Mouse (Mus musculus): ENCODE results near the gene Gm28230.

Gene Gm28230

DNA sequence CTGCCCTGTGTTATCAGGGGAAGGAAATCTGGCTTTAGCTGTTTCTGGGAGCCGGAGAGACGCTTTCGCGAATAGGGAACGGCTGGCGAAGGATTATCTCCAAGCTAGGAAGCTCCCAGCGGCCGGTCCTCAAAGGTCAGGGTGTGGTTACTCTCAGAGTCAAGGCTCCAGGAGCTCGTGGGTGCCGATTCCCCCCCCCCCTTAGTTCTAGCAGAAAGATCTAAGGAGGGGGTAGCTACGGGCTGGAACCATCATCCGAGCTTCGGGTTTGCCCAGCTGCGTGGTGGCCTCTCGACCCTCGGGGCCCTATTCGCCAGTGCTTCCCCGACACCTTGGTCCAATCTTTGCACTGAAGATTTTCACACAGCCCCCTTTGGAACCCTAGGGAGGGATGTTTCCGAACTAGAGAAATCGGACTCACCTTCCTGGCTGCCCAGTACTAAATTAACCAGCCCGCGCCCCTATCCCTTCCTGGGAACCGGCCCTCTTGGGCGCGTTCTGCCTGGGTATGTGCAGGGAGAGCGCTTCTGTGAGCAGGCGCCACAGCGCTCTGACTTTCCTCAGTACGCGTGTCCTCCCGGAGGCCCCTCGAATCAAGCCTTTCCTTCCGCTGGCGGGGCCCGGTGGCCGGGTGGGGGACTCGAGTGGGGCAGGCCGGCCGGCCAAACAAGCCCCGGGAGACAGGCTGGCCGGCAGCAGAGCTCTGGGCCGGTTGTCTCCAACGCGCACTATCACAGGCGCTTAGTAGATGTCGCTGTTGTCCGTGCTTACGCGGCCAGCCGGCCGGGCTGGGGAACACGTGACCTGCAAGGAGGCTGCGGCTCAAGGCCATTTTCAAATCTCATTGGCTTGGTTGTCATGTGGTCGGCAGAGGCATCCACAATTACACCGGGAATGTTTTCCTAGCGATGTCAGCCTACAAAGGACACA lies 35.2 kb upstream of the Gm28230 start, which contains the start of gene Hoxd10:
Gene Hoxd10 (plus strand): TSS at position 903 of the 930 bp plus-strand sequence.
- no peak for DNase-seq (ENCODE audit: extremely low read depth, low read depth, low spot score)

GRCm38 (mm10) chr2:74691995-74692807 lies 34.3 kb upstream of the Gm28230 start:
- no peak for DNase-seq (ENCODE audit: extremely low read depth, low read depth, low spot score)

DNA sequence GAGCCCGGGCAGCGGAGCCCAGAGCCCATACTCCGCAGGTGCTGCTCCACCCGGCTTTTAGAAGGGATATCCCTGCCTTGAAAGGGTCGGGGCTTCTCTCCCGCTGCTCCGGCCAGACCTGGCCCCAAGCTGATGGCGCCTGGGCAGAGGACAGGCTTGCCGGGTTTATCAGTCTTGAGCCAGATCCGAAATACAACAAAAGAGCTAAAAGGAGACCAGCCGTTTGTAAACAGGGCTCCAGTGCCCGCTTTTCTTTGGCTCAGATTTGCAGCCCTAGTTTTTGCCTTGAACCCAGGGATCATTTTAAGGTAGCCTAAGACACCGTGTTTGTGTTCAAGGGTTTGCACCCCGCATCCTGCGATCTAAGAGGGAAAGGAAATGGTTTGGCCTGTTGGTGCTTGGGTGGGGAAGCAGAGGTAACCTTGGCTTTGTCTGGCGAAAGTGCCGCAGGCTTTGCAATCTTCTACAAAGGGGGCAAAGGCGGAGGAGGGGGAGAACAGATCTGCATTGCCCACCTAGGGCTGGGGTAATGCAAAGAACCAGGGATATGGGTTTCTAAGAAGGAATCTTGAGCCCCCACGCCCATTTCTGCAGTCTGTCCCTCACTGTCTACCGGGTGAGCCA lies 33.6 kb upstream of the Gm28230 start:
- DNase-seq (ENCODE audit: extremely low read depth, low read depth, low spot score) = no peak

DNA sequence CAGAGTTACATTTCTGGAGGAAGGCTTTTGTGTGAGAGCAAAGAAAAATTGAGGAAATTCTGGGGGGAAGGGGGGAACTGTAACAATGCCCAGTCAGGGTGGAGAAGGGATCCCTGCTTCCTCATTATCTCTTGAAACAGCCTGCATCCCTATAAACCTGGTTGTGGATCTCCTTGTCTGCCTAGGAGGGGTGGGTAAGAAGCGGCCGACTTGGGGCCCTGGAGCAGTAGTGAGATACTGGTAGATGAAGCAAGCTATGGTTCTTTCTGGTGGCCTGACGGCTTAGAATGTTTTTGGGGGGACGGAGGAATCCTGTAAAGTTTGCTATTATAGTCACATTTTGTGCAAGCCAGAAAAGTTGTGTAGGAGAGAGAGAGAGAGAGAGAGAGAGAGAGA lies 33.1 kb upstream of the Gm28230 start:
- DNase-seq (ENCODE audit: extremely low read depth, low read depth, low spot score) = no peak

- DNase-seq (ENCODE audit: extremely low read depth, low read depth, low spot score) = no peak
Observed at GRCm38 (mm10) chr2:74694066-74694465, 32.5 kb upstream of the Gm28230 start.

DNA sequence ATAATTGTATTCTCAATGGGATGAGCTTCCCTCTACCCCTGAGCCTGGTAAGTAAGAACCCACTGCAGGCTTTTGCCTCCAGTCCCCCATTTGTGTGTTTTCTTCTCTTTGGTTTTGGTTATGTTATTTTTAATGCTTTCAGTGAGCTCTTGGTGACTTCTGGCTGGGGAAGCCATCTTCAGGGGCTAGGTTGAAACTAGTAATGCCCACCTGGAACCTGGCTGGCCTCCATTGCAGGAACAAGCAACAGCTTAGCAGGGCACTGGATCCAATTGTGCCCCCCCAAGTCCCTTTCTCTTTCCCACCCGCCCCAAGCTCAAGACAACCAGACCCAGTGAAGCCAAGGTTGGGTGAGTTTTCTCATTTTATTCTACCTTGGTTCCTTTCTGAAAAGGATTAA lies 31.1 kb upstream of the Gm28230 start:
- DNase-seq (ENCODE audit: extremely low read depth, low read depth, low spot score) = no peak

- DNase-seq (ENCODE audit: extremely low read depth, low read depth, low spot score) = no peak
Observed at GRCm38 (mm10) chr2:74695813-74696430, 30.6 kb upstream of the Gm28230 start.

DNA sequence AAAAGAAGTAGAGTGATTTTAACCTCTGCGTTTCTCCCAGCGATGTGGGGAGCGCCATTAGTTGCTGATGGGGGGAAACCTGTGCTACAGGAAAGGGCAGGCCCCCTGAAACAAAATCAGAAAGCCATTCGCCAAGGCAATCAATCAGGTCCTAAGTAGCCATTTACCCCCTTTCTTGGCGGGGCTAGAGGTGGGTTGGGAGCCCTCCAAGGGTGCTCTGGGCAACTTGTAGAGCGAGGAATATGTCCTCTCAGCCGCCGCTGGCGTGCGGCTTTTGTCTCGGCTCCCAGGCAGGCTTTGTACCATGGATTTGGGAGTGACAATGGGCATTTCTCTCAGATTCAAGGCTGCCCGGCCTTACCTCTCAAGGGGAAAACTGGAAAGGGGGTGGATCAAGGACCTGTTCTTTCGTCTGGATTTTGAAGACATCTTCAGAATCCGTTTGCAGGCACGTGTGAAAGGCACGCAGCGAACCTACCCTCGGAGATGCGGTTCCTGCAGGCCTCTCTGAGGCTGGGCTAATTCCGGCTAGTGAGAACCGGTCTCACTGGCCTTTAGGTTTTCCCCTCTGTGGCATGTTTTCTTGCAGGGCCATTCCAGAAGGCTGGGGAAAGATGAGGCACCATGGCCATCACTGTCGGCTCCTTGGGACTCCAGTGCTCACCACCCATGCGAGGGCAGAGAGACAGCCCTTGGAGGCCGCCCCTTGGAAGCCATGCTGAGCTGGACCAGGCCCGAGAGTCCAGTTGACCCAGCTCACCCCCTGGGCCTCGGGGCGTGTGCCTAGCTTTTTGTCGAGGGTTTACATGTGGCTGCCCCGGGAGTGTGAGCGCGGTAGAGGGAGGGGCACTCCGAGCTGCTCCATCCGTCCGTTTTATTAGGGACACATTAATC lies 29.8 kb upstream of the Gm28230 start:
- DNase-seq (ENCODE audit: extremely low read depth, low read depth, low spot score) = no peak

DNA sequence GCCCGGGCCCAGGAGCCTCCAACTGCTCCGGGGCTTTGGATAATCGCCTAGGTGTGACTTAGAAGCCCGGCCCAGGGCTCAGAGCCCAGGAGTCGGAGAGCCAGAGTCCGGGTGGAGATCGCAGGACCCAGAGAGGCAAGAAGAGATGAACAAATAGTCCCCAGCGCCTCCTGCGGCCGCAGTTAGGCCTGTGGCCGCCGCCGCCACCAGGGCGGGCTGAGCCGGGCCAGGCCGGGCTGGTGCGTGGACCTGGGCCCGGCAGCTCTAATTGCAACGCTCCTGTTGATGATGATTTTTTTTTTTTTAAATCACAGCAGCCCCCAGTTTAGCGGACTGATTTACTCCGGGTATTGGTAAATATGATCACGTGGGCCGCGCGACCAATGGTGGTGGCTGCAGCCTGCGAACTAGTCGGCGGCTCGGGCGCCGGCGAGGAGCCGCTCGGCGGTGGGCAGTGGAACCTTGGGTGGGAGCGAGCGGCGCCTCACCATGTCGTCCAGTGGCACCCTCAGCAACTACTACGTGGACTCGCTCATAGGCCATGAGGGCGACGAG lies 28.9 kb upstream of the Gm28230 start, which contains the start of gene Hoxd9:
Gene Hoxd9 (plus strand): TSS at position 161 of the 555 bp plus-strand sequence.
- DNase-seq (ENCODE audit: extremely low read depth, low read depth, low spot score) = no peak

GRCm38 (mm10) chr2:74698201-74699052 lies 28.1 kb upstream of the Gm28230 start:
- DNase-seq (ENCODE audit: extremely low read depth, low read depth, low spot score) = no peak

DNA sequence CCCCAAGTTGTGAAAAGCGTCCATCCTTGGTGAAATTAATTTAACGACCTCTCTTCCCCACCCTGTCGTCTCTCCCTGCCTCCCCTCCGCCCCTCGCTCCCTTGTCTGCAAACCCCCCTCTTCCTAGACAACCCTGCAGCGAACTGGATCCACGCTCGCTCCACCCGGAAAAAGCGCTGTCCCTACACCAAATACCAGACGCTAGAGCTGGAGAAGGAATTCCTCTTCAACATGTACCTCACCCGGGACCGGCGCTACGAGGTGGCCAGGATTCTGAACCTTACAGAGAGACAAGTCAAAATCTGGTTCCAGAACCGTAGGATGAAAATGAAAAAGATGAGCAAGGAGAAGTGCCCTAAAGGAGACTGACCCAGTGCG lies 27.5 kb upstream of the Gm28230 start:
- no peak for DNase-seq (ENCODE audit: extremely low read depth, low read depth, low spot score)

DNA sequence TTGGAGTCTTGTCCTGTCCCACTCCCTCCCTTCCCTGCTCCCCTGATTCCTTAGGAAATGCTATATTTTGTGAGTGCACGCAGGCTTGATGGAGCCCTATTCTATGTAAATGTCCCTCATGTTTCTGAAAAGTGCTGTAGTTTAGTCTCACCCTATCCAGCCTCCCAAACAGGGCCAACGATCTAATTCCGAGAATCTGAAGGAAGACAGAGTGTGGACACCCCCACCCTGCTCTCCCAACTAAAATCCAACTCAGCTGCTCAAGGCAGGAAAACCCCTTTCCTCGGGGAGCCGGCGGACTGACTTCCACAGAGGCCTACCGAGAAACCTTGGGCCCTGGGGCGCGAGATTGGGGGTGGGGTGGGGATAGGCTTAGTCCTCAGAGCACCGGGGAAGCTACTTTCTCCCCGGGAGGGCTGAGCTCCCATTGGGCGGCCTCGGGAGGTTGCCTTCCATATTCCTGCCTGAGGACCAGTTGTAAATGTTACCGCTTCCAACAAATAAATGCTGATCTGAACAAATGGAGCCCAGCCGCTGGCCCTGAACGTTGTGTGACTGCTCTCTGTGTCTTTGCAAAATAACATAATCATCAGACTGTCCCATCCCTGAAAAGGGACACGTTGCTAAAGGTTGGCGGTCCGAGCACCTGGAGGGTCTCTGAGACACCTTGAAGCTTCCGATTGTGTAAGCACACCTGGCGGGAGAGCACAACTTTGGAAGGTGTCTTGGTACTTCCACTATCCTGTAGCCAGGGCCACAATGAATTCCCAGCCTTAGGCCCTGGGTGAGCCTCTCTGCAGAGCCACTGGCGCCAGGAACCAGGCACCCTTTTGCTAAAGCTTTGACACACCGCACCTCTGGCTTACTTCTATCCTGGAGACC lies 26.6 kb upstream of the Gm28230 start:
- DNase-seq (ENCODE audit: extremely low read depth, low read depth, low spot score) = no peak

DNA sequence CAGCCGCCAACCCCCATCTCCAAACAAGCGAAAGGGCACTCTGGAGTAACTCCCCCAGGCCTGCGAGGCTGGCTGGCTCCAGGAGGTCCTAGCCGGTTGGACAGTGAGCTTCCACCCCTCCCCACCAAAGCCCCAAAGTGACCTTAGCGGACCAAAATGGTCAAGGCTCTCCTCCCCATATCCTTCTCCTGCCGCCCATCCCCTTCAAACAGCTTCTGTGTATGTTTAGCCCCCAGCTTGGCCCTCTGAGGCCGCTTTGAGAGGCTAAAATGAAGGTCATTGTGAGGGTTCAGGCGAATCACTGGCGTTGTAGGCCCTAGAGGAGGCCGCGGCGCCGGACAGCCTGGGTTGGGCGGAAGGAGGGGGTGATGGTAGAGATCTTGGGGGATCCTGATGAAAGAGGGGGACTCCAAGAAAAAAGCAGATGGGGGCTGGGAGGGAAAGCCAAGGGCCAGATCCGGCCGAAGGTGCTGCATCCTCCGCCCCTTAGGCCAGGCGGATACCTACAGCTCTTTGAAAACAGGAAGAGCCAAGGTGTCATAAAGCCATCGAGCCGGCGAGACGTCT lies 25.9 kb upstream of the Gm28230 start:
- no peak for DNase-seq (ENCODE audit: extremely low read depth, low read depth, low spot score)

- DNase-seq (ENCODE audit: extremely low read depth, low read depth, low spot score) = no peak
Observed at GRCm38 (mm10) chr2:74701949-74702819, 24.3 kb upstream of the Gm28230 start.

DNA sequence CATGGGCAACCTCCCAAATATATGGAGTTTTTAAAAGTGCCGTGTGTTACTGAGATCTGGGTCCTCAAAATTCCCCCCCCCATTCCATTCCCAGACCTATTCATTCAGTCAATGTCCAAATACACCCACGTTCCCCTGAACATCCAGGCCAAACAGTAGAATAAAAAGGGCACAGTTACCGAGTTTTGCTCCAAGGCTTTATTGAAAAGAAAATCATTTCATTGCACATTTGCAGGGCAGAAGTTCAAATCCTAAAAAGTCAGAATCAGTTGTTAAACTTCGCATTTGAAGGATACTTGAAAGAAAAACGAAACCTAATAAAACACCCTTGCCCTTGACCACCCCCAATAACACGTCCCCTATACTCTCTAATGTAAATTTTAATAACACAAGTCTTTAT lies 23.7 kb upstream of the Gm28230 start:
- no peak for DNase-seq (ENCODE audit: extremely low read depth, low read depth, low spot score)

GRCm38 (mm10) chr2:74703317-74703716 lies 23.2 kb upstream of the Gm28230 start:
- no peak for DNase-seq (ENCODE audit: extremely low read depth, low read depth, low spot score)
